Mouse (Mus musculus) lung, postnatal 0 days (tissue): ENCODE results near the gene Tmf1. TPM values are rescaled to one million over a fixed set of nuclear protein-coding genes. Genes with fewer than 3 reads are reported as not detected.

Source experiments
- ATAC-seq: fragments of 200-750 bp; cut with Nextera tagmentation; 2 replicates; pipeline ENCODE4 v1.8.0; 2017; ENCODE audit warnings: moderate library complexity
- DNase-seq: peaks from one replicate; pipeline ENCODE4 v3.0.0-alpha.2; 2016; ENCODE audit warnings: low spot score
- H3K27ac ChIP-seq: fragments of 300-500 bp; sonication (generic); 2 replicates; pipeline ENCODE4 v1.5.1; 2014; ENCODE audit warnings: antibody characterized with exemption, mild to moderate bottlenecking, low read length, mixed read lengths
- H3K27me3 ChIP-seq: fragments of 300-500 bp; sonication (generic); replicated peaks from 2 replicates; pipeline ENCODE4 v1.6.1; 2014; ENCODE audit warnings: low read length, mixed read lengths; ENCODE audit not compliant: insufficient read depth
- H3K36me3 ChIP-seq: fragments of 300-500 bp; sonication (generic); 2 replicates; pipeline ENCODE4 v1.6.1; 2014; ENCODE audit warnings: low read length, mixed read lengths; ENCODE audit not compliant: insufficient read depth
- H3K4me1 ChIP-seq: fragments of 300-500 bp; sonication (generic); 2 replicates; pipeline ENCODE4 v1.6.1; 2014; ENCODE audit warnings: antibody characterized with exemption, low read depth, low read length, mixed read lengths; ENCODE audit not compliant: insufficient read depth
- H3K4me2 ChIP-seq: fragments of 300-500 bp; sonication (generic); replicated peaks from 2 replicates; pipeline ENCODE4 v1.6.1; 2014; ENCODE audit warnings: low read depth, mild to moderate bottlenecking, low read length, moderate library complexity, mixed read lengths
- H3K4me3 ChIP-seq: fragments of 300-500 bp; sonication (generic); 2 replicates; pipeline ENCODE4 v1.5.1; 2014; ENCODE audit warnings: low read depth, low read length
- H3K9ac ChIP-seq: fragments of 300-500 bp; sonication (generic); replicated peaks from 2 replicates; pipeline ENCODE4 v1.6.1; 2014; ENCODE audit warnings: low read depth, mild to moderate bottlenecking
- H3K9me3 ChIP-seq: fragments of 300-500 bp; sonication (generic); 2 replicates; pipeline ENCODE4 v1.6.1; 2016; ENCODE audit warnings: low read length, mixed read lengths
- CTCF ChIP-seq: IDR thresholded peaks from 2 replicates; pipeline ENCODE4 v1.5.1; 2016; ENCODE audit warnings: antibody characterized with exemption, mild to moderate bottlenecking
- EP300 ChIP-seq: IDR thresholded peaks from 2 replicates; pipeline ENCODE4 v1.6.1; 2016; ENCODE audit warnings: antibody characterized with exemption, mild to moderate bottlenecking, control low read depth
- WGBS: fragments of 180-500 bp; shearing (Covaris S2); extraction: QIAGEN DNeasy Blood & Tissue Kit; methylation state at CpG from one replicate; pipeline ENCODE4 v1.1.7; 2014; 5-methylcytosine and 5-hydroxymethylcytosine counted together
- polyA plus RNA-seq: library from polyadenylated mRNA; unstranded; fragments of >200 nt; fragmentation: Nextera tagmentation; extraction: Ambion mirVana; gene quantifications from 2 replicates; pipeline ENCODE4 v1.2.1, GENCODE M21; 2015

The Tmf1 gene
- polyA plus RNA-seq, 1 experiment from 2014 or later = 51.0 TPM

- 76% methylated on average over 6 of the region's 6 CpGs for WGBS
- Histone ChIP-seq H3K27me3 (no peaks in the 10 kb centered on the region), H3K4me2 (no peak overlapping the region), H3K9ac (no peak overlapping the region), H3K4me1 (peaks cover 11% of the 10 kb centered on the region; the same call in 1 of the 2 replicates), H3K27ac (no peak overlapping the region), H3K9me3 (no peaks in the 10 kb centered on the region), H3K4me3 (no peak overlapping the region), H3K36me3 (0 out of 2 replicates have a peak, but pooled peaks cover 4% of the 10 kb centered on the region)
- ATAC-seq = no peak
- DNase-seq = no peak
- TF ChIP-seq EP300 (no peak), CTCF (peak; percentile 40)
Observed at GRCm38 (mm10) chr6:97150156-97150555, 28.8 kb downstream of the Tmf1 start.

- H3K4me2 ChIP-seq = no peak overlapping the region
- H3K9me3 ChIP-seq = no peaks in the 10 kb centered on the region
- H3K36me3 ChIP-seq = 0 out of 2 replicates have a peak, but pooled peaks cover 4% of the 10 kb centered on the region
- 63% methylated on average over 2 of the region's 2 CpGs for WGBS
- no peak overlapping the region for H3K27ac ChIP-seq
- no peaks in the 10 kb centered on the region for H3K27me3 ChIP-seq
- ATAC-seq = no peak
- DNase-seq = peak; percentile 44
- no peak overlapping the region for H3K4me3 ChIP-seq
- no peak overlapping the region for H3K9ac ChIP-seq
- peaks cover 11% of the 10 kb centered on the region; the same call in 1 of the 2 replicates for H3K4me1 ChIP-seq
- TF ChIP-seq EP300 (no peak), CTCF (no peak)
Observed at GRCm38 (mm10) chr6:97149721-97150120, 29.2 kb downstream of the Tmf1 start.

GRCm38 (mm10) chr6:97148383-97149251 is 30.3 kb downstream of the Tmf1 start, which contains the start of gene Eogt:
Gene Eogt, minus strand, starts transcription at chr6:97149182.
- H3K27me3 ChIP-seq = no peaks in the 10 kb centered on the region
- peak within 1 kb of the TSS; percentile 89 for H3K9ac ChIP-seq
- no peak for TF ChIP-seq EP300
- peak; percentile 71 for TF ChIP-seq CTCF
- ATAC-seq = peak; percentile 84
- WGBS = 2% methylated on average over 51 of the region's 56 CpGs
- peak within 1 kb of the TSS; percentile 90 for H3K4me2 ChIP-seq
- H3K4me1 ChIP-seq = peaks cover 11% of the 10 kb centered on the region; the same call in 1 of the 2 replicates
- H3K36me3 ChIP-seq = 0 out of 2 replicates have a peak, but pooled peaks cover 2% of the 10 kb centered on the region
- H3K9me3 ChIP-seq = no peaks in the 10 kb centered on the region
- DNase-seq = peak; percentile 90
- peak within 1 kb of the TSS; percentile 88 for H3K27ac ChIP-seq
- H3K4me3 ChIP-seq = peak within 1 kb of the TSS; percentile 57

- Histone ChIP-seq H3K27ac (peak overlapping the region; percentile 88), H3K9ac (peak overlapping the region; percentile 89), H3K36me3 (no peaks in the 10 kb centered on the region), H3K4me1 (peaks cover 11% of the 10 kb centered on the region; the same call in 1 of the 2 replicates), H3K4me3 (peak overlapping the region; percentile 57), H3K9me3 (no peaks in the 10 kb centered on the region), H3K27me3 (no peaks in the 10 kb centered on the region), H3K4me2 (peak overlapping the region; percentile 90)
- ATAC-seq = no peak
- TF ChIP-seq EP300 = no peak
- no peak for TF ChIP-seq CTCF
- WGBS = 10% methylated on average over 18 of the region's 18 CpGs
- DNase-seq = peak; percentile 53
Observed at GRCm38 (mm10) chr6:97147755-97148382, 31.1 kb downstream of the Tmf1 start.

GRCm38 (mm10) chr6:97145156-97145555 is 33.8 kb downstream of the Tmf1 start:
- TF ChIP-seq CTCF = no peak
- TF ChIP-seq EP300 = no peak
- H3K27ac ChIP-seq = peak overlapping the region; percentile 61
- peaks cover 10% of the 10 kb centered on the region; the same call in 1 of the 2 replicates for H3K36me3 ChIP-seq
- WGBS = 43% methylated on average over 7 of the region's 7 CpGs
- peak; percentile 91 for DNase-seq
- no peak overlapping the region for H3K4me2 ChIP-seq
- no peak overlapping the region for H3K4me3 ChIP-seq
- H3K9me3 ChIP-seq = no peaks in the 10 kb centered on the region
- H3K9ac ChIP-seq = no peak overlapping the region
- no peaks in the 10 kb centered on the region for H3K27me3 ChIP-seq
- peaks cover 15% of the 10 kb centered on the region; the same call in 1 of the 2 replicates for H3K4me1 ChIP-seq
- peak; percentile 56 for ATAC-seq

- TF ChIP-seq EP300 = peak; percentile 59
- no peak for TF ChIP-seq CTCF
- H3K9me3 ChIP-seq = no peaks in the 10 kb centered on the region
- peaks cover 18% of the 10 kb centered on the region for H3K36me3 ChIP-seq
- no peak overlapping the region for H3K9ac ChIP-seq
- H3K4me1 ChIP-seq = peaks cover 11% of the 10 kb centered on the region; the same call in 1 of the 2 replicates
- WGBS = 23% methylated on average over 7 of the region's 7 CpGs
- ATAC-seq (peak; percentile 46), DNase-seq (peak; percentile 74)
- H3K4me3 ChIP-seq = no peak overlapping the region
- H3K4me2 ChIP-seq = no peak overlapping the region
- peak overlapping the region; percentile 61 for H3K27ac ChIP-seq
- H3K27me3 ChIP-seq = no peaks in the 10 kb centered on the region
Observed at GRCm38 (mm10) chr6:97144359-97144758, 34.6 kb downstream of the Tmf1 start.
